In genomic region chr15:36360694-36361521, GRCm38 (mm10) we compare ENCODE assay signal across 9 mouse cellular contexts.
A peak's percentile ranks its signal among the peaks of the same experiment; 100 is the strongest.
DNase-seq lines count a peak whose midpoint lies in the region; ATAC-seq and TF ChIP-seq lines count a peak whose summit lies in the region.
"Had no signal": no experiment of that assay in that cellular context is flagged by ENCODE, and none has a peak within 500 bp of the region (broad histone marks: within the 10 kb centered on the region; RNA-seq: fewer than 3 reads in every experiment).

No protein-coding gene starts in this region.

- TF ChIP-seq EP300 in MEL (IDR thresholded peaks at IDR 0.05; ENCODE audit: low read depth in 1 of 2, low read length in 2 of 2): peak; percentile 71 to 76
- TF ChIP-seq EP300 in liver, embryonic 14.5 days (IDR thresholded peaks at IDR 0.05; ENCODE audit: low read depth): peak; percentile 98

- no peak for TF ChIP-seq CTCF in MEL (IDR thresholded peaks at IDR 0.05 in 2 of 3, conservative IDR thresholded peaks at IDR 0.05 in 1 of 3; ENCODE audit: control insufficient read depth in 1 of 3, insufficient read depth in 1 of 3, low read depth in 2 of 3, low read length in 3 of 3, poor library complexity in 1 of 3, severe bottlenecking in 1 of 3)
- no peak for TF ChIP-seq CTCF in liver, embryonic 14.5 days (IDR thresholded peaks at IDR 0.05; ENCODE audit: low read depth)

- no peaks in the 10 kb centered on the region for H3K79me2 ChIP-seq in MEL (ENCODE audit: control insufficient read depth, insufficient read depth, low read length, poor library complexity)

- WGBS in liver, embryonic 14.5 days (ENCODE audit: insufficient replicate concordance): 16% methylated on average over 14 of the region's 14 CpGs

- no peaks in the 10 kb centered on the region for H3K27me3 ChIP-seq in MEL (ENCODE audit: control insufficient read depth in 1 of 2, insufficient read depth in 2 of 2, low read length in 2 of 2)
- no peaks in the 10 kb centered on the region for H3K27me3 ChIP-seq in liver, embryonic 14.5 days (ENCODE audit: control insufficient read depth, insufficient read depth, low read length)
- H3K27me3 ChIP-seq: Patski had no signal

- DNase-seq in kidney, adult 9 months: peak; percentile 35
- no peak for DNase-seq in kidney, adult 8-10 months
- peak; percentile 87 for DNase-seq in MEL (ENCODE audit: low read depth, low spot score)
- peak; percentile 88 to 93 (median 91) for DNase-seq in liver, embryonic 14.5 days (ENCODE audit: low read depth in 3 of 3, low spot score in 3 of 3)
- no peak for DNase-seq in Muller cell, postnatal 12 days (ENCODE audit: inconsistent ontology term)
- DNase-seq in frontal cortex, postnatal 10 days (ENCODE audit: low spot score in 2 of 2): no peak
- DNase-seq in B cell, adult 2 months: no peak

- ATAC-seq in erythroid progenitor cell, adult 5-6 weeks (replicated peaks; ENCODE audit: low FRiP score, poor library complexity, severe bottlenecking): peak; percentile 93
- peak; percentile 98 for ATAC-seq in liver, embryonic 14.5 days (ENCODE audit: insufficient read depth)
- ATAC-seq: Patski had no signal

- H3K9ac ChIP-seq in MEL (ENCODE audit: control insufficient read depth, low read depth, low read length, poor library complexity, severe bottlenecking): no peak overlapping the region
- peak overlapping the region; percentile 72 for H3K9ac ChIP-seq in liver, embryonic 14.5 days (replicated peaks)

- peaks cover 3 to 14% of the 10 kb centered on the region in 2 experiments; a peak in 3 of 4 replicates for H3K4me1 ChIP-seq in MEL (ENCODE audit: control insufficient read depth in 1 of 2, insufficient read depth in 2 of 2, low read length in 2 of 2)
- H3K4me1 ChIP-seq in liver, embryonic 14.5 days (replicated peaks; ENCODE audit: control insufficient read depth in 2 of 2, insufficient read depth in 2 of 2, low read length in 1 of 2): peaks cover 36 to 45% of the 10 kb centered on the region in 2 experiments

- H3K27ac ChIP-seq in MEL (ENCODE audit: control insufficient read depth, low read depth, low read length): no peak overlapping the region
- peak overlapping the region; percentile 98 for H3K27ac ChIP-seq in liver, embryonic 14.5 days

- peak overlapping the region; percentile 64 for H3K4me2 ChIP-seq in liver, embryonic 14.5 days (ENCODE audit: low read depth)

- no peak for TF ChIP-seq POLR2A in MEL (IDR thresholded peaks at IDR 0.05; ENCODE audit: control insufficient read depth in 1 of 2, insufficient read depth in 1 of 2, low read depth in 1 of 2, low read length in 2 of 2, poor library complexity in 1 of 2)

- peaks cover 0 to 8% of the 10 kb centered on the region in 2 experiments; a peak in 2 of 4 replicates for H3K36me3 ChIP-seq in MEL (ENCODE audit: control insufficient read depth in 1 of 2, insufficient read depth in 2 of 2, low read length in 2 of 2)
- H3K36me3 ChIP-seq in liver, embryonic 14.5 days (replicated peaks; ENCODE audit: control insufficient read depth, insufficient read depth, low read depth): no peaks in the 10 kb centered on the region

- TF ChIP-seq RAD21 in MEL (IDR thresholded peaks at IDR 0.05; ENCODE audit: low read depth, low read length): no peak; the same call in 1 of the 2 replicates

- H3K9me3 ChIP-seq in MEL (replicated peaks; ENCODE audit: insufficient read depth, low read length): no peaks in the 10 kb centered on the region
- no peaks in the 10 kb centered on the region for H3K9me3 ChIP-seq in liver, embryonic 14.5 days (ENCODE audit: control insufficient read depth, low read length)

- H3K4me3 ChIP-seq in MEL (ENCODE audit: control insufficient read depth in 1 of 2, insufficient read depth in 1 of 2, low read depth in 2 of 2, low read length in 2 of 2): no peak overlapping the region
- H3K4me3 ChIP-seq in liver, embryonic 14.5 days (ENCODE audit: insufficient read depth in 1 of 2, low read depth in 2 of 2, low read length in 2 of 2): peak overlapping the region; percentile 10 to 11; a peak in 3 of 4 replicates

TF ChIP-seq in MEL, 35 proteins besides CTCF, POLR2A, EP300 and RAD21:
- TF ChIP-seq CHD2 (IDR thresholded peaks at IDR 0.05; ENCODE audit: low read length) (no peak), ETS1 (IDR thresholded peaks at IDR 0.05; ENCODE audit: low read depth, low read length) (peak; percentile 58; the same call in 1 of the 2 replicates), NRF1 (IDR thresholded peaks at IDR 0.05; ENCODE audit: insufficient read depth, low read depth, low read length, poor library complexity, severe bottlenecking) (no peak), ZNF384 (IDR thresholded peaks at IDR 0.05; ENCODE audit: low read depth, low read length) (no peak), MAZ (IDR thresholded peaks at IDR 0.05; ENCODE audit: low read depth, low read length) (no peak), TCF12 (IDR thresholded peaks at IDR 0.05; ENCODE audit: low read depth, low read length) (peak; percentile 76), NELFE (IDR thresholded peaks at IDR 0.05; ENCODE audit: low read depth, low read length) (no peak), POLR2AphosphoS5 (IDR thresholded peaks at IDR 0.05; ENCODE audit: borderline replicate concordance, low read depth, low read length) (no peak), POLR2AphosphoS2 (IDR thresholded peaks at IDR 0.05; ENCODE audit: low read length) (no peak), E2F4 (IDR thresholded peaks at IDR 0.05; ENCODE audit: borderline replicate concordance, low read depth, low read length) (no peak), MEF2A (IDR thresholded peaks at IDR 0.05; ENCODE audit: extremely low read depth, insufficient replicate concordance, low read depth, low read length, poor library complexity, severe bottlenecking) (no peak), ZKSCAN1 (IDR thresholded peaks at IDR 0.05; ENCODE audit: low read depth, low read length) (no peak), ZMIZ1 (IDR thresholded peaks at IDR 0.05; ENCODE audit: low read depth, low read length) (no peak), KAT2A (conservative IDR thresholded peaks at IDR 0.05; ENCODE audit: low read depth, low read length) (no peak), CHD1 (IDR thresholded peaks at IDR 0.05; ENCODE audit: low read depth, low read length) (no peak), MAX (IDR thresholded peaks at IDR 0.05; ENCODE audit: low read length) (peak; percentile 88), SMC3 (IDR thresholded peaks at IDR 0.05; ENCODE audit: low read depth, low read length) (peak; percentile 28; the same call in 1 of the 2 replicates), GATA1 (IDR thresholded peaks at IDR 0.05; ENCODE audit: low read depth, low read length) (peak; percentile 81), MAFK (IDR thresholded peaks at IDR 0.05; ENCODE audit: borderline replicate concordance, low read depth, low read length) (no peak), BHLHE40 (IDR thresholded peaks at IDR 0.05; ENCODE audit: borderline replicate concordance, low read depth, low read length) (peak; percentile 42; the same call in 1 of the 2 replicates), JUND (IDR thresholded peaks at IDR 0.05; ENCODE audit: low read depth, low read length) (no peak), MYC (IDR thresholded peaks at IDR 0.05; ENCODE audit: low read depth, low read length) (peak; percentile 49; the same call in 1 of the 2 replicates), MXI1 (IDR thresholded peaks at IDR 0.05; ENCODE audit: low read depth, low read length) (peak; percentile 49; the same call in 1 of the 2 replicates), USF2 (IDR thresholded peaks at IDR 0.05; ENCODE audit: borderline replicate concordance in 1 of 2, insufficient read depth in 1 of 2, low read depth in 1 of 2, low read length in 2 of 2) (no peak), RCOR1 (IDR thresholded peaks at IDR 0.05; ENCODE audit: low read depth, low read length) (peak; percentile 75; the same call in 1 of the 2 replicates), TBP (IDR thresholded peaks at IDR 0.05; ENCODE audit: low read depth, low read length) (0 out of 2 replicates have a peak, but pooled peaks have one; percentile 27), UBTF (IDR thresholded peaks at IDR 0.05; ENCODE audit: borderline replicate concordance, insufficient read depth, low read depth, low read length) (no peak), TAL1 (IDR thresholded peaks at IDR 0.05; ENCODE audit: low read length) (peak; percentile 90)

Comparison
In these comparisons a context has a peak if more than half of its experiments do, and no peak if none do; other contexts are left out.
1. DNase-seq: peak in kidney, adult 9 months (single experiment), MEL (single experiment) and liver, embryonic 14.5 days (3 of 3); none in kidney, adult 8-10 months (0 of 2), Muller cell, postnatal 12 days (single experiment), frontal cortex, postnatal 10 days (0 of 2) and B cell, adult 2 months (0 of 2).
2. H3K4me3 ChIP-seq: peak in liver, embryonic 14.5 days (2 of 2); none in MEL (0 of 2).